Mouse (Mus musculus): ENCODE measurements around the gene Gm32802.
"Not testable (repeated sequence)": the region's sequence is repeated elsewhere in the genome, so short reads cannot be mapped to it uniquely, and the experiment has no call there.

Gene Gm32802

DNA sequence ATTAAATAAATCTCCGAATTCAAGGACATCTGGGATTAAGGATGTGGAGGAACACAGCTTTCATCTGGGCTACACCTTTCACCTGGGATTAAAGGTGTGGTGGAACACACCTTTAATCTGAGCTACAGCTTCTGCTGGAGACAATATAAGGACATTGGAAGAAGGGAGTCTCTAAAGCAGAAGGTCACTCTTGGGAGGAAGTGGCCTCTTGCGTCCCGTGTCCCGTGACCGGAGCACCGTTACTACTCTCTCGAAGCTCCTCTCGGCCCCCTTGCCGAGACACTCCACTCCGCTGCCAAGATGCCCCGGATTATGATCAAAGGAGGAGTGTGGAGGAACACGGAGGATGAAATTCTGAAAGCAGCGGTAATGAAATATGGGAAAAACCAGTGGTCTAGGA, at the start of gene Gm32802:
Gene Gm32802, plus strand, starts transcription at position 301 of the 400 bp plus-strand sequence.
- DNase-seq, result not testable (repeated sequence)

DNA sequence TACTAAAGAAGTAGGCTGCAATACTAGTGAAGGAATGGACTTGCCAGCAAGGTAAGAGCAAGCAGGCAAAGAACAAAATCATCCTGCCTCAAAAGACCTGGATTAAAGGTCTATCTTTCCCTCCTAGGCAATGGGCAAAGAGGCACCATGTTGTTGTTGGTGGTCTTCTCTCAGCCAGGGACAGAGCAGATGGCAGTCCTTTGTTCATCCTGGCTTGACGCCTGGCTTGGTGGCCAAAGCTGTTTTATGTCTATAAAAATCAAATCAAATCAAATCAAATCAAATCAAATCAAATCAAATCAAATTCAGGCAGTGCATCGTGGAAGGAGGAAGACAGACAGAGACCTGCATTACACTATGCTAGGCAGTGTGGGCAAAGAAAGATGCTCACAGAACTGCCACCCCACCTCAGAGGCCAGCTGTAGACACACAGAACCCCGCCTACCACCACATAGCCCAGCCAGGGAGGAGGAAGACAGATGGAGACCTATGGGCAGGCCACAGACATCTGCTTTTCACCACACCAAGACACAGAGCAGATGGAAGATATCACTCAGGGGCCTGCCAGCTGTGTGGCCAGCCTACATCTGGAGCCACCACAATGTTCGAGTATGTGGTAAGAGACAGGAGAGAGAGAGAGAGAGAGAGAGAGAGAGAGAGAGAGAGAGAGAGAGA, 42.6 kb upstream of the Gm32802 start:
- not testable (repeated sequence) for DNase-seq

DNA sequence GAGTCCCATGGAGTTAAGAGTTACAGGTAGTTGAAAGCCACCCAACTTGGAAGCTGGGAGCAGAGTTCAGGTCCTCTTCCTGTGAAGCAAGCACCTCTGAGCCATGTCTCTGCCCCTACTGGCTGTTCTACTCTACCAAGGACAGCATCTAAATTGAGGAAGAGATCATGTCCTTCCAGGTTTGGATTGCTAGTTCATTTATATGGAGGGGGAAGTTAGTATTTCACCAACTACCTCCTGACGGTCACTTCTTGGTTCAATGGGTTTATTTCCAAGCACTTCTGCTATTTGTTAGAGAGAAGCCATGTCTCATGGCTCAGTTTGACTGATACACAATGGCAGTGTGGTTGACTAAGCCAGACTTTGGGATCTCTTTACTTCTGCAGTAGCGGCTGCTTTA, 30.9 kb upstream of the Gm32802 start:
- DNase-seq, result not testable (repeated sequence)

DNA sequence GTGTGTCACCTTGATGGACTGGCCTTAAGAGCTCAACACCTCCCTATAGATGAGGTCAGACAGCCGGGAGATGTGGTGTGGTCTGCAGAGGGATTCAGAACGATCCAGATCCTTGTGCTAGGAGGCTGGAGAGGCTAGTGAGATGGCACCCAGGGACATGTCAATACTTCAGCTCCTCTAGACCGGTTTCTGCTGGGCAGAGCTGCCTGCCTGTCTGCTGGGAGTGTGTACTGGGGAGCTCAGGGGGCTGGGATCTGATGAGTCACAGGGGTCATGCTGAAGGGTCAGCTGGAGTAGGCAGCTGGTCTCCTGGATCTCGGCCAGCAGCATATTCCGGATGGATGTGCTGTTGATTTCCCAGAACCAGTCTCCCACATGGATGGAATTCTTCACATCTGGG, 25.9 kb upstream of the Gm32802 start:
- not testable (repeated sequence) for DNase-seq

DNA sequence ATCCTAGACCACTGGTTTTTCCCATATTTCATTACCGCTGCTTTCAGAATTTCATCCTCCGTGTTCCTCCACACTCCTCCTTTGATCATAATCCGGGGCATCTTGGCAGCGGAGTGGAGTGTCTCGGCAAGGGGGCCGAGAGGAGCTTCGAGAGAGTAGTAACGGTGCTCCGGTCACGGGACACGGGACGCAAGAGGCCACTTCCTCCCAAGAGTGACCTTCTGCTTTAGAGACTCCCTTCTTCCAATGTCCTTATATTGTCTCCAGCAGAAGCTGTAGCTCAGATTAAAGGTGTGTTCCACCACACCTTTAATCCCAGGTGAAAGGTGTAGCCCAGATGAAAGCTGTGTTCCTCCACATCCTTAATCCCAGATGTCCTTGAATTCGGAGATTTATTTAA, 17.8 kb upstream of the Gm32802 start, which contains the start of gene Gm32717:
Gene Gm32717, minus strand, starts transcription at position 101 of the 400 bp plus-strand sequence.
- not testable (repeated sequence) for DNase-seq

DNA sequence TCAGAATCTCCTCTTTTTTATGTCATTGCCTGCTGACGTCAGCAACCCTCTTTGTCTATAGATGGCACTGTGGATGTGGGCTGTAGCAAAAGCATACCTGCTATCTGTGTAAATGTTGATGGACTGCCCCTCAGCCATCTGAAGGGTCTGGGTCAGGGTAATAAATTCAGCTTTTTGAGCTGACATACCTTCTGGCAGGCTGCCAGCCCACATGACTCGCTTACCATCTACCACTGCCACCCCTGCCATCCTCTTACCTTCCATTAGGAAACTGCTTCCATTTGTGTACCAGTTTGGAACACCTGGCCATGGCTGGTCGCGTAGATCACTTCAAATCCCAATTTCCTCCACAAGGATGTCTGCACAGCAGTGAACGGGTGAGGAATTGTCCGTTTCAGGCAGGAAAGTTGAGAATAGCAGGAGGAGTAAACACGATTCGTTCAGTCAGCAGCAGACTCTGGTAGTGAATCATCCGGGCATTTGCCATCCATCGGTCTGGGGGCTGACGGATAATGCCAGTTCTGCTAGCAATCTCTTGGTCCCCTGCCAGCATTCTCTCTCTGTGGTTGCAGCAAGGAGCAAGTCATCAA, 9.4 kb upstream of the Gm32802 start:
- DNase-seq, result not testable (repeated sequence)

DNA sequence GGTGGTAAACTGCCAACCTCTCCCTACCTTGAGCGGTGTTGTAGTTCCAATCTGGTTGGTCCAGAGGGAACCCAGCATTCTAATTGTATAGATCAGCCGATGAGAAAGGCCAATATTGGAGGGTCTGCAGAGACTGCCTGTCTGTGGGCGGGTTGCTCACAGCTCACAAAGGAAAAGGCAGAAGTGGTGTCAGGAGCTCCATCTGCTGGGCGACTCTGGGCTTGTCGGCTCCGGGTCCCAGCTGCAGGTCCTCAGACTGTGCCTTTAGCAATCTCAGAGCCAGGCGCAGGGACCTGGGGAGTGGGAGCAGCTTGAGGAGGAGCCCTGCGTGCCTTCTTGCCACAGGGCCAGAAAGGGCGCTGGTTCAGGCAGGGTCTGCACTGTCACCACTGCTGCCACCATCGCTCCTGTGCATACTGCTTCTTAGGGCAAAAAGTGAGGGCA, 7.6 kb upstream of the Gm32802 start:
- no peak for DNase-seq

DNA sequence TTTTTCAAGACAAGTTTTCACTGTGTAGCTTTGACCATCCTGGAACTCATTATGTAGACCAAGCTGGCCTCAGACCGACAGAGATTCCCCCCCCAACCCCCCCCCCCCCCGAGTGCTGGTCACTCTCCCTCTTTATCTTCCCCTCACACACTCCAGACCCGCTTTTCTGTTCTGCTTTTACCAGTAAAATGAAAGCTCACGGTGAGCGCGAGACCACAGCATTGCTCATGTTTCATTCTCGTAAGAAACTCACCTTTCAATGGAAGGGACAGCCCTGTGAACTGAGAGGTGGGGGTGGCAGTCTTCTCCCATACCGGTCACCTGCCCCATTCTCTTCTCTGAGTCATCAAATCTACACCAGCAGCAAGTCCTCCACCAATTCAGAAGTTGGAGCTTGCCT, 10.3 kb downstream of the Gm32802 start:
- DNase-seq, result not testable (repeated sequence)

DNA sequence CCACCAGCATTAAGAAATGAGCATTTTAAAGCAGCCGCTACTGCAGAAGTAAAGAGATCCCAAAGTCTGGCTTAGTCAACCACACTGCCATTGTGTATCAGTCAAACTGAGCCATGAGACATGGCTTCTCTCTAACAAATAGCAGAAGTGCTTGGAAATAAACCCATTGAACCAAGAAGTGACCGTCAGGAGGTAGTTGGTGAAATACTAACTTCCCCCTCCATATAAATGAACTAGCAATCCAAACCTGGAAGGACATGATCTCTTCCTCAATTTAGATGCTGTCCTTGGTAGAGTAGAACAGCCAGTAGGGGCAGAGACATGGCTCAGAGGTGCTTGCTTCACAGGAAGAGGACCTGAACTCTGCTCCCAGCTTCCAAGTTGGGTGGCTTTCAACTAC, 12.9 kb downstream of the Gm32802 start:
- DNase-seq, result not testable (repeated sequence)

DNA sequence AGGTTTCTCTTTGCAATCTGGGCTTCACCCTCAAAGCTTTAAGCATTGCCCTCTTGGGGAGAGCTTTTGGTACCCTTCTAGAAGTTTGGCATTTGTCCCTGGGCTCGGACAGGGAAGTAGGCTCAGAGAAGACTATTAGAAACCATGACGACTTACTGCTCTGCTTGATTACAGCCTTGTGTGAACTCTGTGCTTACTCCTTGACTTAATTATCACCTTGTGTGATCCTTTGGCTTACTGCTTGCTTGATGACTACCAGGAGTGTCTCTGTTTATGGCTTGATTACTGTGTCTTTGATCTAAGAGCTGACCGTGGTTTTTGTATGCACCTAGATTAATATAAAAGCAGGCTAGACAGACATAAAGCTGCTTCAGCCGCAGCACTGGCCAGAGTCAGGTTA, 19.6 kb downstream of the Gm32802 start:
- not testable (repeated sequence) for DNase-seq

DNA sequence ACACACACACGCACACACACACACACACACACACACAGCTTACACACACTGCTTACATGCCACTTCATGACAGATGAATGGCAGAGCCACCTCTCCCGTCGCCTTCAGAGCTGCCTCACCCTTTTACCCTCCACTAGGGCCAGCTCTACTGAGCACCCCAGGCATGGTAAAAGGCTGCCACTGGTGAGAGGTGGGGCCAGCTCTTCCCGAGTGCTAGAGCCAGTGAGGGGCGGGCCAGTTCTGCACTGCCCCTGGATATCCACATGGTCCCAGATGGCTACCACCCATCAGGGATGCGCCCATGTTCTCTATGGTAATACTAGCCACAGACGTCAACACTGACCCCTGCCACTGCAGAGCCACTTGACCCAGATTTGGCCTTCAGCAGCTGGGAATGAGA, 24.1 kb downstream of the Gm32802 start:
- DNase-seq, result not testable (repeated sequence)

DNA sequence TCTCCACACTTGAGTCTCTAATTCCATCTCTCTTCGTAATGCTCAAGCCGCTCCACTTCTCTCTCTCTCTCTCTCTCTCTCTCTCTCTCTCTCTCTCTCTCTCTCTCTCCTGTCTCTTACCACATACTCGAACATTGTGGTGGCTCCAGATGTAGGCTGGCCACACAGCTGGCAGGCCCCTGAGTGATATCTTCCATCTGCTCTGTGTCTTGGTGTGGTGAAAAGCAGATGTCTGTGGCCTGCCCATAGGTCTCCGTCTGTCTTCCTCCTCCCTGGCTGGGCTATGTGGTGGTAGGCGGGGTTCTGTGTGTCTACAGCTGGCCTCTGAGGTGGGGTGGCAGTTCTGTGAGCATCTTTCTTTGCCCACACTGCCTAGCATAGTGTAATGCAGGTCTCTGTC, 24.5 kb downstream of the Gm32802 start:
- DNase-seq, result not testable (repeated sequence)

DNA sequence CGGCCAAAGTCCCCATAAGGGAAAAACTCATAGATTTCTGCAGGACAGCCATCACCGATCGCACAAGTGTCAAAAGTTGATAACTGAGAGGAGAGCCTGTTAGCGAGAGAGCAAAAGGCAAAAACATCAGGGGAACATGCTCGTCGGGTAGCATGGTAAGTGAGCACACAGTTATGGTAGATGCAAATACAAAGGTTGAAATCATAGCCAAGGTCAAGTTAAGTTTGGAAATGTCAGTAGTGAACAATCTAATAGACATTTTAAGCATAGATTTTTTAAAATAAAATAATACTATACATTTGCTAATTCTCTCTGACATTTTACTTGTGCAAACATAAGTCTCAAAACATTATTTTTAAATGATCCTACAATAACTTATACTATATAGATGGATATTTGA, 36.5 kb downstream of the Gm32802 start, which contains the start of gene Iltifb:
Gene Iltifb, minus strand, starts transcription at position 101 of the 400 bp plus-strand sequence.
- DNase-seq, result no peak

DNA sequence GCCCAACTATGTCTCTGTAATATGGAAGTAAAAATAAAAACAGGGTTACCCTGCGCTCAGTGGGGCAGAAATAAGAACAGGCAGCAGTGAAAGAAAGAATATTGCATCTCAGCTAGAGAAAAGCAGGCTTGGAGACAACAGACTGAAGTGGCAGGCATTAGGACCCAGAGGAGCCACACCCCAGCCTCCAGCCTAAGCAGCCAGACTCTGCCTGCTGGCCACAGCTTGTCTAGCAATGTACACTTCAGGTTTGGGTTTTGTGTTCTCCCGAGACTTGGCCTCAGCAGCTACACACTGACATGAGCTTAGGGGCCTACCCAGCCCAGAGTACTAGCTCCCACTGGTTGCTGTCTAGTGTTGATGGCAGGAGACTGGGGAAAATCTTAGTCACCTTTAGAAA, 43.6 kb downstream of the Gm32802 start:
- not testable (repeated sequence) for DNase-seq
